Mouse (Mus musculus) intestine, postnatal 0 days (tissue): ENCODE results near the gene Gm28043. TPM values are rescaled to one million over a fixed set of nuclear protein-coding genes. Genes with fewer than 3 reads are reported as not detected.

Experiments used
- ATAC-seq: fragments of 200-750 bp; cut with Nextera tagmentation; 2 replicates; pipeline ENCODE4 v1.8.0; 2017; ENCODE audit warnings: mild to moderate bottlenecking, moderate TSS enrichment, moderate library complexity
- H3K27ac ChIP-seq: fragments of 300-500 bp; sonication (generic); 2 replicates; pipeline ENCODE4 v1.5.1; 2014; ENCODE audit warnings: mild to moderate bottlenecking, low read depth, low read length, moderate library complexity
- H3K27me3 ChIP-seq: fragments of 300-500 bp; sonication (generic); replicated peaks from 2 replicates; pipeline ENCODE4 v1.6.1; 2014; ENCODE audit warnings: low read length, mixed read lengths; ENCODE audit not compliant: control insufficient read depth, insufficient read depth
- H3K36me3 ChIP-seq: fragments of 300-500 bp; sonication (generic); 2 replicates; pipeline ENCODE4 v1.6.1; 2014; ENCODE audit warnings: mild to moderate bottlenecking, moderate library complexity; ENCODE audit not compliant: control insufficient read depth, insufficient read depth
- H3K4me1 ChIP-seq: fragments of 300-500 bp; sonication (generic); replicated peaks from 2 replicates; pipeline ENCODE4 v1.6.1; 2014; ENCODE audit warnings: antibody characterized with exemption, low read length, mixed read lengths; ENCODE audit not compliant: control insufficient read depth, insufficient read depth
- H3K4me2 ChIP-seq: fragments of 300-500 bp; sonication (generic); replicated peaks from 2 replicates; pipeline ENCODE4 v1.6.1; 2014; ENCODE audit warnings: low read depth, mild to moderate bottlenecking, moderate library complexity
- H3K4me3 ChIP-seq: fragments of 300-500 bp; sonication (generic); 2 replicates; pipeline ENCODE4 v1.5.1; 2014; ENCODE audit warnings: low read depth, low read length
- H3K9ac ChIP-seq: fragments of 300-500 bp; sonication (generic); 2 replicates; pipeline ENCODE4 v1.6.1; 2014; ENCODE audit warnings: mild to moderate bottlenecking, low read depth, low read length
- H3K9me3 ChIP-seq: fragments of 300-500 bp; sonication (generic); 2 replicates; pipeline ENCODE4 v1.6.1; 2016; ENCODE audit warnings: mixed run types; ENCODE audit not compliant: control insufficient read depth
- CTCF ChIP-seq: sonication (generic); IDR thresholded peaks from 2 replicates; pipeline ENCODE4 v1.5.1; 2016; ENCODE audit warnings: low read depth, mild to moderate bottlenecking, control low read depth, antibody characterized with exemption, moderate library complexity
- WGBS: fragments of 180-500 bp; shearing (Covaris S2); extraction: QIAGEN DNeasy Blood & Tissue Kit; methylation state at CpG from one replicate; pipeline ENCODE4 v1.1.7; 2014; 5-methylcytosine and 5-hydroxymethylcytosine counted together
- polyA plus RNA-seq: library from polyadenylated mRNA; unstranded; fragments of >200 nt; fragmentation: Nextera tagmentation; extraction: Ambion mirVana; gene quantifications from 2 replicates; pipeline ENCODE4 v1.2.1, GENCODE M21; 2015

The Gm28043 gene
- polyA plus RNA-seq, 1 experiment from 2014 or later, result 0.82 TPM

DNA sequence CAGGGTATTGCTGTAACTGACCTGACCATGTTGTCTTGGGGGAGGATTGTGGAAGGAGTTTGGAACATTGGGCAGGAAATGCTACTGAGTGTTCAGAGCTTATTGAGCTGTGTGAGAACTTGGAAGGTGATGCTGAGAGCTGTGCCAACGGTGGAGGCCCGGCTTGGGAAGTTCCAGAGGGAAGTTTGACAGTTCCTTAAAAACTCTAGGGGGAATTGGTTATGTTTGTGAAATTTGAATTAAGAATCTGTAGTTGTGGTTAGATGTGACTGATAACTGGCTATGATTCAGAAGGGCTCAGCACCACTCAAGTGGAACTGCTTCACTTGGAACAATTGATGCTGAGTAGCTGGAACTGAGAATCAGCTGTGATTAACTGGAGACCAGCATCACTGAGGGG is 56.3 kb downstream of the Gm28043 start:
- no peak for ATAC-seq
- no peak overlapping the region for H3K27ac ChIP-seq
- H3K36me3 ChIP-seq, result peaks cover 71% of the 10 kb centered on the region
- TF ChIP-seq CTCF, result no peak
- no peak overlapping the region for H3K9ac ChIP-seq
- no peak overlapping the region for H3K4me3 ChIP-seq
- WGBS, result 76% methylated on average over 2 of the region's 2 CpGs
- no peaks in the 10 kb centered on the region for H3K9me3 ChIP-seq
- H3K4me2 ChIP-seq, result no peak overlapping the region
- no peaks in the 10 kb centered on the region for H3K4me1 ChIP-seq
- no peaks in the 10 kb centered on the region for H3K27me3 ChIP-seq

DNA sequence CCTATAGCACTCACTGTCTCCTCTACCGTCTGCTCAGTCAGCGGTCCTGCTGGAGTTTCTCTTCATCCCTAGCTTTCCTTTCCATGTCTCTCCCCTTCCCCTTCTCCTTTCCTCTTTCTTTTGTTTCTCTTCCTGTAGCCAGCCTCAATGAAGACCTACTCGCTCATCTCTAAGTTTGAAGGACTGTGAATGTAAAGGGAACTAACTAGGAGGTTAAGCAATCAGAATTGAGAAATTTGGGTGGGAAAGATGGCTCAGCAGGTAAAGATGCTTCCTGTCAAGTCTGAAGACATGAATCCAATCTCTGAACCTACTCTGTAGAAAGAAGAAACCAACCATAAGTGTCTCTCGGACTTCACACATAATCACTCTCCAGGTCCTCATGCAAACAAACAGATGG is 58.6 kb downstream of the Gm28043 start:
- no peak for TF ChIP-seq CTCF
- H3K27ac ChIP-seq, result no peak overlapping the region
- no peaks in the 10 kb centered on the region for H3K4me1 ChIP-seq
- H3K4me3 ChIP-seq, result no peak overlapping the region
- H3K9me3 ChIP-seq, result no peaks in the 10 kb centered on the region
- no peak overlapping the region for H3K9ac ChIP-seq
- peaks cover 64% of the 10 kb centered on the region for H3K36me3 ChIP-seq
- 86% methylated on average over 4 of the region's 4 CpGs for WGBS
- no peaks in the 10 kb centered on the region for H3K27me3 ChIP-seq
- no peak for ATAC-seq
- H3K4me2 ChIP-seq, result no peak overlapping the region

DNA sequence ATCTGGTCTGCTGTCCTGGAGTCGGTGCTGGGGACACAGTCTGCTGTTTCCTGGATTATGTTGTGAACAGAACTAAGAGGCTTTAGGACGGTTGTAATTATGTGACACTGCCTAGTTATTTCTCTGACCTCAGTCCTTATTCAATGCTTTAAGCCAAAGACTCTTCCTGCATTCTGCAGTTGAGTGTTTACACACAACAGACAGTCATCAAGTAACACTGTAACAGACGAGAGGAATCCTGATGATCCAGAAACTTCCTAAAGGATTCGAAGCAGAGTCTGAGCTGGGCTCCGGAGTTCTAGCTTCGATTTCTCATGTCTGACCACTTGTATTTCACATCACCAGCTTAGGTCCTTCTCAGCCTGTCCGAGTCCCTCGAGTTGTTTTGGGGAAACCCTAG is 63.9 kb downstream of the Gm28043 start:
- Histone ChIP-seq H3K27ac (no peak overlapping the region; the same call in 1 of the 2 replicates), H3K9ac (no peak overlapping the region), H3K4me2 (no peak overlapping the region), H3K4me1 (no peaks in the 10 kb centered on the region), H3K9me3 (no peaks in the 10 kb centered on the region), H3K27me3 (no peaks in the 10 kb centered on the region), H3K4me3 (no peak overlapping the region), H3K36me3 (peaks cover 76% of the 10 kb centered on the region)
- no peak for TF ChIP-seq CTCF
- WGBS, result 78% methylated on average over 8 of the region's 8 CpGs
- no peak for ATAC-seq

DNA sequence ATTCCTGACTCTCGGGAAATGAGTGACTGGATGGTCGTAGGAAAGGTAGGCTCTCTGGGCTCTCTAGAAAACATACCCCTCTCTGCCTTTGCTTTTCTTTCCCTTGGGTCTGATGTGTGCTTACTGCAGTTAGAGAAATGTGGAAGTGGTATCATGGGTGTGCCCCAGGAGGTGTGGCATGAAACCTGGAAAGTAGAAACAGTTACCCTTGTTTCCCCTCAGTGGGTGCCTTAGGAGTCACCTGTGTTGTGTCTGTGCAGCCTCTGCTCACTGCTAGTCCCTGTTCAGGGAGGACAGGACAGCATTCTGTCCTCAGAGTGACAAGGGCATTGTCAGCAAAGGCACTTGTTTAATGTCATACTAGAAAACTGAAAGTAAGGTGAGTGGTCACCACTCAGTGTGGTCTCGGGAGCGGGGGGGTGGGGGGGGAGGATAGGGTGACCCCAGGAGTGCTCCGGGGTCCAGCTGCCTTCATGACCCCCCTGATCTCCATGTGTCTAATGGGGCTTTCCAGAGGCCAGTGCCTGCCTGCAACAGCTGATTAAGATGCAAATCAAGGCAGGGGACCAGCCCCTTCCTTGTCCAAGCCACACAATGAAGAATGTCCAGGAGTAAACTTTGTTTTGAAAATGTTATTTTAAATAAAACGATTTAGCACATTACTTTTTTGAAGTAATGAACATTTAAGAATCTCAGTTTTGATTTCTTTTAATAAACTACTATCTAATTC is 64.5 kb downstream of the Gm28043 start:
- H3K4me2 ChIP-seq, result no peak overlapping the region
- no peak for TF ChIP-seq CTCF
- H3K9ac ChIP-seq, result no peak overlapping the region
- H3K4me1 ChIP-seq, result no peaks in the 10 kb centered on the region
- H3K27ac ChIP-seq, result no peak overlapping the region
- H3K4me3 ChIP-seq, result no peak overlapping the region
- H3K36me3 ChIP-seq, result peaks cover 73% of the 10 kb centered on the region
- 87% methylated on average over 6 of the region's 6 CpGs for WGBS
- no peaks in the 10 kb centered on the region for H3K9me3 ChIP-seq
- no peaks in the 10 kb centered on the region for H3K27me3 ChIP-seq
- no peak for ATAC-seq

DNA sequence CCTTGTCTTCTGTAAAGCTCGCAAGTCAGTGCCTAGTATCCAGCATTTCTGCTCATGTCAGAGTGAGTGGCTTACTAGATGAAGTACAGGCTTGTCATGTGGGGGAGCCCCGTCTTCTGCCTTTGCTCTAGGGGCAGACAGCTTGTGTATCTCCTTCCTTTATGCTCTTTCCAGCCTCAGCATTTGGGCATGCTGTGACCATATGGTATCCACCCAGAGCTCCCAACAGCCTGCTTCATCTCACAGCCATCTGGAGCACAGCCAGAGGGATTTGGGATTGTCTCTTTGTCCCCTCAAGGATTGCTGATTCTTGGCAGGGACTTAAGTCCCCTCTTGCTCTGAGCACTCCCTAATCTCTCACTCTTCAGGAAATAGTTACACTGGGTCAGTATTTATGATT is 65.5 kb downstream of the Gm28043 start:
- Histone ChIP-seq H3K9ac (no peak overlapping the region), H3K9me3 (no peaks in the 10 kb centered on the region), H3K27ac (no peak overlapping the region), H3K4me1 (no peaks in the 10 kb centered on the region), H3K36me3 (peaks cover 72% of the 10 kb centered on the region), H3K4me3 (no peak overlapping the region), H3K27me3 (no peaks in the 10 kb centered on the region), H3K4me2 (no peak overlapping the region)
- WGBS, result 82% methylated on average over 2 of the region's 2 CpGs
- no peak for TF ChIP-seq CTCF
- no peak for ATAC-seq

DNA sequence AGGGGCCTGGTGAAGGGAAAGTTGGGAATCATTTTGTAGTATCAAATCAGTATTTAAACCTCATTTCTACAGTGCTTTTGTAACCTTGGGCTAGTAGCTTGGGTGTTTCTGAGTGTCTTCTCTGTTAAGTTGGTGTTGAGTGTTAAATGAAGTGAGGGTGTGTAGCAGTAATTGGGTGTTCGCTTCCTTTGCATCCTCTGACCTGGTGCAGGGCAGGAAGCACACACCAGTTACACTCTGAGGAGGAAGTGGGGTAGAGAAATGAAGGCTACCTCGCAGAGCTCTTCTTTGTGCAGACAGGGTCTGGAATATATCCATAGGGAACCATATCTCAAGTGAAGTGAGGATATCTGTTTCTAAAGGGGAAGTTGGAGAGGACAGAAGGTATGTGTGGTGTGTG is 66.2 kb downstream of the Gm28043 start:
- 86% methylated on average over 2 of the region's 2 CpGs for WGBS
- no peaks in the 10 kb centered on the region for H3K9me3 ChIP-seq
- no peaks in the 10 kb centered on the region for H3K4me1 ChIP-seq
- H3K36me3 ChIP-seq, result peaks cover 71% of the 10 kb centered on the region
- no peak overlapping the region for H3K4me2 ChIP-seq
- no peaks in the 10 kb centered on the region for H3K27me3 ChIP-seq
- no peak for ATAC-seq
- H3K4me3 ChIP-seq, result no peak overlapping the region
- H3K9ac ChIP-seq, result no peak overlapping the region
- no peak for TF ChIP-seq CTCF
- H3K27ac ChIP-seq, result no peak overlapping the region

DNA sequence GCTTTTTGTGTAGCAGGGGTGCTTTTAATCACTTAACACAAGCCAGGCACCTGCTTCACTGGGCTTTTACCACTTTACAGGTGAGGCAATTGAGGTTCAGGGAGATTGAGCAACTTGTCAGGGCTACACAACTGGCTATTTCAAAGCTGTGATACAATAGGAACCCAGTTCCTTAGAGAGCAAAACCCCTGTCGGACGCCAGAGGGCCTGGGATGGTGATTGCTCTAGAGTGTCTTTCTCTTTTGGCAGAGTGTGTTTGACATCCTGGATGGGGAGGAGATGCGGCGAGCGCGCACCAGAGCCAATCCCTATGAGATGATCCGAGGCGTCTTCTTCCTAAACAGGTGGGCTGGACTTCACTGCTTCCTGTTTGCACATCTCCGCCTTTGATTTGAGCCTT is 67.0 kb downstream of the Gm28043 start:
- Histone ChIP-seq H3K36me3 (peaks cover 71% of the 10 kb centered on the region), H3K27me3 (no peaks in the 10 kb centered on the region), H3K4me2 (no peak overlapping the region), H3K27ac (no peak overlapping the region), H3K9ac (no peak overlapping the region), H3K4me3 (no peak overlapping the region), H3K4me1 (no peaks in the 10 kb centered on the region), H3K9me3 (no peaks in the 10 kb centered on the region)
- WGBS, result 90% methylated on average over 9 of the region's 9 CpGs
- TF ChIP-seq CTCF, result no peak
- ATAC-seq, result no peak
